Mouse (Mus musculus) heart, postnatal 0 days (tissue): ENCODE measurements around the gene Brk1. TPM values are rescaled to one million over a fixed set of nuclear protein-coding genes. Genes with fewer than 3 reads are reported as not detected.

Source experiments
- ATAC-seq: fragments of 200-750 bp; cut with Nextera tagmentation; 2 replicates; pipeline ENCODE4 v1.8.0; 2017; ENCODE audit warnings: low read depth, moderate number of reproducible peaks, moderate library complexity; ENCODE audit not compliant: insufficient read depth
- DNase-seq: peaks from one replicate; pipeline ENCODE4 v3.0.0-alpha.2; 2016; ENCODE audit warnings: low spot score
- H3K27ac ChIP-seq: fragments of 300-500 bp; sonication (generic); 2 replicates; pipeline ENCODE4 v1.5.1; 2014; ENCODE audit warnings: low read depth, mild to moderate bottlenecking
- H3K27me3 ChIP-seq: fragments of 300-500 bp; sonication (generic); 2 replicates; pipeline ENCODE4 v1.6.1; 2014; ENCODE audit warnings: low read length, mixed read lengths; ENCODE audit not compliant: control insufficient read depth, insufficient read depth
- H3K36me3 ChIP-seq: fragments of 300-500 bp; sonication (generic); replicated peaks from 2 replicates; pipeline ENCODE4 v1.6.1; 2014; ENCODE audit warnings: low read length, mixed read lengths; ENCODE audit not compliant: control insufficient read depth, insufficient read depth
- H3K4me1 ChIP-seq: fragments of 300-500 bp; sonication (generic); 2 replicates; pipeline ENCODE4 v1.6.1; 2014; ENCODE audit warnings: antibody characterized with exemption; ENCODE audit not compliant: control insufficient read depth, insufficient read depth
- H3K4me2 ChIP-seq: fragments of 300-500 bp; sonication (generic); 2 replicates; pipeline ENCODE4 v1.6.1; 2014; ENCODE audit warnings: low read depth, mild to moderate bottlenecking, low read length, moderate library complexity
- H3K4me3 ChIP-seq: fragments of 300-500 bp; sonication (generic); 2 replicates; pipeline ENCODE4 v1.5.1; 2014; ENCODE audit warnings: low read depth, low read length
- H3K9ac ChIP-seq: fragments of 300-500 bp; sonication (generic); replicated peaks from 2 replicates; pipeline ENCODE4 v1.6.1; 2014; ENCODE audit warnings: low read depth, low read length, mixed read lengths
- H3K9me3 ChIP-seq: fragments of 300-500 bp; sonication (generic); replicated peaks from 2 replicates; pipeline ENCODE4 v1.6.1; 2016; ENCODE audit warnings: low read length; ENCODE audit not compliant: control insufficient read depth
- CTCF ChIP-seq: IDR thresholded peaks from 2 replicates; pipeline ENCODE4 v1.5.1; 2016; ENCODE audit warnings: antibody characterized with exemption, control low read depth, low read depth
- EP300 ChIP-seq: IDR thresholded peaks from 2 replicates; pipeline ENCODE4 v1.6.1; 2016; ENCODE audit warnings: antibody characterized with exemption, low read depth
- WGBS: fragments of 180-500 bp; shearing (Covaris S2); extraction: QIAGEN DNeasy Blood & Tissue Kit; methylation state at CpG from one replicate; pipeline ENCODE4 v1.1.7; 2014; 5-methylcytosine and 5-hydroxymethylcytosine counted together
- polyA plus RNA-seq: library from polyadenylated mRNA; unstranded; fragments of >200 nt; fragmentation: Nextera tagmentation; extraction: Ambion mirVana; gene quantifications from 2 replicates; pipeline ENCODE4 v1.2.1, GENCODE M21; 2015
- total RNA-seq: library from RNA; depleted of rRNA; stranded (reverse); fragments of >200 nt; gene quantifications from 2 replicates; pipeline ENCODE4 v1.2.3, GENCODE M21; 2014; ENCODE audit warnings: low replicate concordance

The Brk1 gene
- total and polyA plus RNA-seq, 2 experiments from 2014 or later, result 169 to 265 TPM

GRCm38 (mm10) chr6:113612258-113612969 lies 7.8 kb downstream of the Brk1 start:
- H3K27ac ChIP-seq, result peak overlapping the region; percentile 61
- TF ChIP-seq EP300 (no peak), CTCF (no peak)
- peak overlapping the region; percentile 10 for H3K4me3 ChIP-seq
- no peak overlapping the region for H3K9ac ChIP-seq
- WGBS, result 32% methylated on average over 8 of the region's 8 CpGs
- H3K4me1 ChIP-seq, result peaks cover 19% of the 10 kb centered on the region
- peak; percentile 32 for DNase-seq
- H3K27me3 ChIP-seq, result no peaks in the 10 kb centered on the region
- peaks cover 51% of the 10 kb centered on the region for H3K36me3 ChIP-seq
- peak overlapping the region; percentile 33 for H3K4me2 ChIP-seq
- ATAC-seq, result peak; percentile 51
- no peaks in the 10 kb centered on the region for H3K9me3 ChIP-seq

GRCm38 (mm10) chr6:113614152-113614551 lies 9.6 kb downstream of the Brk1 start:
- TF ChIP-seq EP300 (no peak), CTCF (no peak)
- Histone ChIP-seq H3K9me3 (no peaks in the 10 kb centered on the region), H3K9ac (no peak overlapping the region), H3K4me3 (no peak overlapping the region), H3K27ac (no peak overlapping the region), H3K27me3 (no peaks in the 10 kb centered on the region), H3K4me2 (no peak overlapping the region), H3K36me3 (peaks cover 59% of the 10 kb centered on the region), H3K4me1 (peaks cover 19% of the 10 kb centered on the region)
- ATAC-seq (no peak), DNase-seq (no peak)
- WGBS, result 89% methylated on average over 7 of the region's 7 CpGs

GRCm38 (mm10) chr6:113614997-113615396 lies 10.4 kb downstream of the Brk1 start:
- WGBS, result 95% methylated on average over 8 of the region's 8 CpGs

GRCm38 (mm10) chr6:113615489-113615888 lies 10.9 kb downstream of the Brk1 start:
- no peak for TF ChIP-seq CTCF
- TF ChIP-seq EP300, result no peak
- 82% methylated on average over 4 of the region's 4 CpGs for WGBS
- DNase-seq (no peak), ATAC-seq (no peak)
- H3K4me2 ChIP-seq, result no peak overlapping the region
- no peaks in the 10 kb centered on the region for H3K27me3 ChIP-seq
- H3K4me3 ChIP-seq, result no peak overlapping the region
- H3K9ac ChIP-seq, result no peak overlapping the region
- no peak overlapping the region for H3K27ac ChIP-seq
- peaks cover 56% of the 10 kb centered on the region for H3K36me3 ChIP-seq
- peaks cover 19% of the 10 kb centered on the region for H3K4me1 ChIP-seq
- no peaks in the 10 kb centered on the region for H3K9me3 ChIP-seq

More at GRCm38 (mm10) chr6:113614997-113615396, 10.4 kb downstream of the Brk1 start:
- Histone ChIP-seq H3K27me3 (no peaks in the 10 kb centered on the region), H3K4me1 (peaks cover 19% of the 10 kb centered on the region), H3K36me3 (peaks cover 59% of the 10 kb centered on the region), H3K9ac (no peak overlapping the region), H3K4me2 (no peak overlapping the region), H3K27ac (no peak overlapping the region), H3K4me3 (no peak overlapping the region), H3K9me3 (no peaks in the 10 kb centered on the region)
- ATAC-seq, result no peak
- no peak for DNase-seq
- TF ChIP-seq EP300 (no peak), CTCF (no peak)

- peaks cover 7% of the 10 kb centered on the region; the same call in 1 of the 2 replicates for H3K36me3 ChIP-seq
- H3K4me1 ChIP-seq, result peaks cover 12% of the 10 kb centered on the region
- TF ChIP-seq EP300, result no peak
- H3K9ac ChIP-seq, result 0 out of 2 replicates have a peak overlapping the region, but pooled peaks have one; percentile 73
- ATAC-seq (no peak), DNase-seq (no peak)
- WGBS, result 56% methylated on average over 5 of the region's 5 CpGs
- peak overlapping the region; percentile 83 for H3K4me3 ChIP-seq
- no peaks in the 10 kb centered on the region for H3K27me3 ChIP-seq
- H3K9me3 ChIP-seq, result no peaks in the 10 kb centered on the region
- peak overlapping the region; percentile 93 for H3K27ac ChIP-seq
- H3K4me2 ChIP-seq, result peak overlapping the region; percentile 93
Observed at GRCm38 (mm10) chr6:113623386-113623785, 18.8 kb downstream of the Brk1 start.
